Mouse (Mus musculus) layer of hippocampus, postnatal 36 days (tissue): Measurements from ENCODE around the gene Naa80. TPM values are rescaled to one million over a fixed set of nuclear protein-coding genes. Genes with fewer than 3 reads are reported as not detected.
"Not testable (repeated sequence)": the region's sequence is repeated elsewhere in the genome, so short reads cannot be mapped to it uniquely, and the experiment has no call there.

Experiments
- DNase-seq, 2 experiments: peaks; one replicate each; pipeline ENCODE4 v3.0.0; 2022
- total RNA-seq, 2 experiments: library from RNA; stranded (reverse); gene quantifications; 2 replicates each; pipeline ENCODE4 v1.2.3; 2021

The Naa80 gene
- total RNA-seq, 2 experiments from 2014 or later: 13.5 to 13.8 TPM

GRCm38 (mm10) chr9:107573774-107574173 is 4.9 kb upstream of the Naa80 start:
- DNase-seq: not testable (repeated sequence)

GRCm38 (mm10) chr9:107575579-107576356 is 2.9 kb upstream of the Naa80 start:
- DNase-seq: no peak

GRCm38 (mm10) chr9:107576357-107577107 is 2.2 kb upstream of the Naa80 start, which contains the start of gene Hyal1:
Gene Hyal1, plus strand, starts transcription at chr9:107576927.
- peak; percentile 47 to 49 for DNase-seq

GRCm38 (mm10) chr9:107577871-107578270 is 816 bp upstream of the Naa80 start:
- no peak for DNase-seq

- no peak for DNase-seq
Measured at GRCm38 (mm10) chr9:107579023-107579900, 575 bp downstream of the Naa80 start.

GRCm38 (mm10) chr9:107580501-107581317 is 2.0 kb downstream of the Naa80 start, which contains the start of gene Hyal3:
Gene Hyal3, plus strand, starts transcription at chr9:107580818.
- DNase-seq: peak; percentile 88 to 90

GRCm38 (mm10) chr9:107581584-107581983 is 2.9 kb downstream of the Naa80 start:
- DNase-seq: no peak

GRCm38 (mm10) chr9:107582509-107583062 is 3.9 kb downstream of the Naa80 start:
- DNase-seq: peak in 1 of 2 experiments; percentile 1

- DNase-seq: peak in 1 of 2 experiments; percentile 1
Measured at GRCm38 (mm10) chr9:107583174-107583573, 4.5 kb downstream of the Naa80 start.

- DNase-seq: no peak
Measured at GRCm38 (mm10) chr9:107586504-107586903, 7.8 kb downstream of the Naa80 start.

- DNase-seq: peak; percentile 97 to 98
Measured at GRCm38 (mm10) chr9:107586974-107587832, 8.5 kb downstream of the Naa80 start, which contains the start of gene Ifrd2. Gene Ifrd2, plus strand, starts transcription at chr9:107587642.

- DNase-seq: no peak
Measured at GRCm38 (mm10) chr9:107587833-107588639, 9.3 kb downstream of the Naa80 start.

- no peak for DNase-seq
Measured at GRCm38 (mm10) chr9:107590058-107590772, 11.5 kb downstream of the Naa80 start.

GRCm38 (mm10) chr9:107590773-107591060 is 12.0 kb downstream of the Naa80 start:
- no peak for DNase-seq

GRCm38 (mm10) chr9:107593101-107593976 is 14.7 kb downstream of the Naa80 start:
- DNase-seq: no peak

GRCm38 (mm10) chr9:107594281-107595062 is 15.8 kb downstream of the Naa80 start:
- DNase-seq: no peak
